Mouse (Mus musculus): ENCODE results near the gene Cxcl17. TPM values are rescaled to one million over a fixed set of nuclear protein-coding genes. Genes with fewer than 3 reads are reported as not detected.

Cxcl17 gene
- polyA plus RNA-seq, 1 experiment from 2014 or later: not detected

GRCm38 (mm10) chr7:25395558-25396521 lies 16.8 kb downstream of the Cxcl17 start:
- WGBS: 4% methylated on average over 52 of the region's 52 CpGs
- H3K9me3 ChIP-seq: no peaks in the 10 kb centered on the region
- H3K4me1 ChIP-seq (replicated peaks): peaks cover 29% of the 10 kb centered on the region
- peak overlapping the region; percentile 54 for H3K4me3 ChIP-seq (replicated peaks)
- H3K27ac ChIP-seq: peak overlapping the region; percentile 54
- no peaks in the 10 kb centered on the region for H3K36me3 ChIP-seq
- peak; percentile 98 for ATAC-seq
- peak overlapping the region; percentile 71 for H3K4me2 ChIP-seq (replicated peaks)
- peak overlapping the region; percentile 60 for H3K9ac ChIP-seq
- H3K27me3 ChIP-seq (replicated peaks): no peaks in the 10 kb centered on the region

DNA sequence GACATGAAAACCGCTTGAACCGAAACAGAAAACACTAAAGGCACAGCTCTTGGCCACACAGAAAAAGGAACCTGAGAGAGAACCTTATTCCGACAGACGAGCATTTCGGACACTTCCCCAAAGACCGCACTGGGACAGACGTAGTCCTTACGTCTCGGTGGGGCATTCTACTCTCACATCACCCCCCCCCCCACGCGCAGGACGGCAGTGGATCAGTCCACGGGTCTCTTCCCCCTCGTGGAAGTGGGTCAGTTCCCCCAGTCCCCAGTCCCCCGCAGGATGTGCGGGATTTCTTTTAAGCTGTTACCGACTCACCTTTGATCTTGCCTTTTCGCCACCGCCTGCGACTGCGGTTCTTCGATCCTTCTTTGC lies 17.5 kb downstream of the Cxcl17 start:
- H3K4me2 ChIP-seq (replicated peaks): peak overlapping the region; percentile 71
- H3K4me3 ChIP-seq (replicated peaks): peak overlapping the region; percentile 54
- H3K36me3 ChIP-seq: no peaks in the 10 kb centered on the region
- H3K27me3 ChIP-seq (replicated peaks): no peaks in the 10 kb centered on the region
- peak; percentile 24 for ATAC-seq
- WGBS: 0% methylated on average over 22 of the region's 22 CpGs
- no peaks in the 10 kb centered on the region for H3K9me3 ChIP-seq
- H3K9ac ChIP-seq: peak overlapping the region; percentile 60
- peak overlapping the region; percentile 19 for H3K27ac ChIP-seq
- H3K4me1 ChIP-seq (replicated peaks): peaks cover 36% of the 10 kb centered on the region

DNA sequence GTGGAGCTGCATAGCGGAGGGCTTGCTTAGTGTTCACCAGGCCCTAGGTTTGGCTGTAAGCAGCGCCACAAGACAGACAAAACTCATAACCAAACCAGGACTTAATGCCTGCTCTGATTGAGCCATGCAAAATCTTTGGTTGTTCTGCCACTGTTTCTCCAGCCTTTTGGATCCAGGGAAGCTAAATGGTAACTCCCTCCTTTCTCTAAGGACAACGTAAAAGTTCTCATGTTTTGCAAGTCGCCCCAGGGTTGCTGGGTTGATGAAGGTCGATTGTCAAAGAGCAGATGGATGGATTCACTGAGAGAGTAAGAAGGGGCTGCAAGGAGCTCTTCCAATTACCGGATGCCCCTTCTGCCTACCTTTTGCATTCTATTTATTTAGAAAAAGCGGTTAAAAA lies 17.9 kb downstream of the Cxcl17 start:
- peak overlapping the region; percentile 60 for H3K9ac ChIP-seq
- ATAC-seq: no peak
- H3K4me3 ChIP-seq (replicated peaks): peak overlapping the region; percentile 54
- peaks cover 40% of the 10 kb centered on the region for H3K4me1 ChIP-seq (replicated peaks)
- no peaks in the 10 kb centered on the region for H3K27me3 ChIP-seq (replicated peaks)
- H3K9me3 ChIP-seq: no peaks in the 10 kb centered on the region
- H3K36me3 ChIP-seq: no peaks in the 10 kb centered on the region
- H3K27ac ChIP-seq: no peak overlapping the region
- peak overlapping the region; percentile 71 for H3K4me2 ChIP-seq (replicated peaks)
- 14% methylated on average over 7 of the region's 7 CpGs for WGBS

GRCm38 (mm10) chr7:25393451-25394210 lies 19.1 kb downstream of the Cxcl17 start:
- H3K9ac ChIP-seq: no peak overlapping the region
- no peaks in the 10 kb centered on the region for H3K27me3 ChIP-seq (replicated peaks)
- ATAC-seq: no peak
- peaks cover 46% of the 10 kb centered on the region for H3K4me1 ChIP-seq (replicated peaks)
- no peaks in the 10 kb centered on the region for H3K36me3 ChIP-seq
- peak overlapping the region; percentile 71 for H3K4me2 ChIP-seq (replicated peaks)
- H3K27ac ChIP-seq: no peak overlapping the region
- H3K9me3 ChIP-seq: no peaks in the 10 kb centered on the region
- 78% methylated on average over 8 of the region's 8 CpGs for whole genome bisulfite sequencing
- no peak overlapping the region for H3K4me3 ChIP-seq (replicated peaks)

- H3K36me3 ChIP-seq: no peaks in the 10 kb centered on the region
- H3K27me3 ChIP-seq (replicated peaks): no peaks in the 10 kb centered on the region
- H3K9ac ChIP-seq: no peak overlapping the region
- no peak overlapping the region for H3K27ac ChIP-seq
- 67% methylated on average over 7 of the region's 7 CpGs for WGBS
- ATAC-seq: no peak
- no peaks in the 10 kb centered on the region for H3K9me3 ChIP-seq
- H3K4me2 ChIP-seq (replicated peaks): no peak overlapping the region
- no peak overlapping the region for H3K4me3 ChIP-seq (replicated peaks)
- peaks cover 46% of the 10 kb centered on the region for H3K4me1 ChIP-seq (replicated peaks)
Observed at GRCm38 (mm10) chr7:25392851-25393250, 19.8 kb downstream of the Cxcl17 start.

DNA sequence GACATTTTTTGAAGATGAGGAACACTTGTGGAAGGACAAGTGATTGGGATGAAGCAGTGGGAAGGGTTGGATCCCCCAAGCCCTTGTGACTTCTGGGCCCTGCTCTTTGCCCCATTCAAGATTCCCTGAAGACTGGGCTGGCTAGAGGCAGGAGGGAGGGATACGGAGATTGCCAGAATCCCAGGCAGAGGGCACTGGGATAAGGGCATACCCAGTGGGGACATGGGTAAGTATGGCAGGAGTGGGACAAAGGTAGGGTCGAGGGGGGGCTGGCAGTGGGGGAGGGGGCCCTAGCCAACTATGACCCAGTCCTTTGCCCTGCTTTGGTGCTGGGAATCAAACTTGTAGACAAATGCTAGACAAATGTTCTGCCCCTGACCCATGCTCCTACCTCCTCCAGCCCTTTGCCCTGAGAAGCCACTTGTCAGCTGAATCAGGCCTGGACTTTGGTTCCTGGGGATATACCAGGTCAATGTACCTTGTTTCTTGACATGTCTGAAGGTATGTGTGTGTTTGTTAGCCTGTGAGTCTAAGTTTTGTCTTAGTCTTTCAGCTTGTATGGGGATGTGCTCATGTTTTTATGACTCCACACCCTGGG lies 20.7 kb downstream of the Cxcl17 start:
- no peak overlapping the region for H3K9ac ChIP-seq
- WGBS: 64% methylated on average over 2 of the region's 2 CpGs
- peaks cover 46% of the 10 kb centered on the region for H3K4me1 ChIP-seq (replicated peaks)

GRCm38 (mm10) chr7:25390986-25391385 lies 21.7 kb downstream of the Cxcl17 start:
- Histone ChIP-seq H3K27me3 (replicated peaks) (no peaks in the 10 kb centered on the region), H3K4me1 (replicated peaks) (peaks cover 47% of the 10 kb centered on the region), H3K9me3 (no peaks in the 10 kb centered on the region), H3K4me2 (replicated peaks) (no peak overlapping the region), H3K9ac (no peak overlapping the region), H3K27ac (no peak overlapping the region), H3K4me3 (replicated peaks) (no peak overlapping the region), H3K36me3 (no peaks in the 10 kb centered on the region)
- 37% methylated on average over 2 of the region's 2 CpGs for WGBS
- no peak for ATAC-seq

More for the DNA sequence above, 20.7 kb downstream of the Cxcl17 start:
- no peak overlapping the region for H3K4me3 ChIP-seq (replicated peaks)
- no peaks in the 10 kb centered on the region for H3K9me3 ChIP-seq
- H3K27ac ChIP-seq: no peak overlapping the region
- H3K36me3 ChIP-seq: no peaks in the 10 kb centered on the region
- no peak overlapping the region for H3K4me2 ChIP-seq (replicated peaks)
- ATAC-seq: no peak
- H3K27me3 ChIP-seq (replicated peaks): no peaks in the 10 kb centered on the region

DNA sequence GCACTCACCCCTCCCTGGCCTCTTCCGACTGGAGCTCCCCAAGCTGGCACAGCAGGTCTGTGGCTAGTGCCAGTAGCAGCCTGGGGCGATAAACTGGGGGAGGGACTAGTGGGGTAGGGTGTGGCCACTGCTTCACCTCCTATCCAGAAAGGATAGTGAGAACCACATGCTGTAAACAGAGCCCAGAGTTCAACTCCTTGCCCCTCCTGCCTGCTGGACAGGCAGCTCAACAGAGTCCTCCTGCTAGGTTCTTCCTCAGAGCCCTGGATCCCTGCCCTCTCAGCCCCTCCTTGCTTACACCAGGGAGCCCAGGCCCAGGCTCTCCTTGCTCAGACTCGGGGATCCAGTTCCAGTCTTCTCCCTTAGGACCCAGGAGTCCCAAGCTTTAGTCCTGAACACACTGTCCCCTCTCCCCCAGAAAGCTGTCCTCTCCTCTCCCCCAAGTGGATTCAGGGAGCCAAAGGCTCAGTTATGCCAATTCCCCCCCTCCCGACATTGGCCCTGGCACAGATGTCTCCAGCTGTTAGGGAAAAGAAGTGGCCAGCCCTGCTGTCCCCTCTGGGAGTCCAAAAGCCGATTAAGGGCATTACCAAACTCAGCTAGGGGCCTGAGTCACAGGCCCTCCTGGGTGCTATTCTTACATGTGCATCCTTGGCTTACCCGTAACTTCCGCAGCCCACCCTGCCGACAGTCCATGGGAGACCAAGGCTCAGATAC lies 22.5 kb downstream of the Cxcl17 start:
- H3K9ac ChIP-seq: no peak overlapping the region
- ATAC-seq: peak; percentile 76

GRCm38 (mm10) chr7:25388916-25389315 lies 23.8 kb downstream of the Cxcl17 start:
- no peak overlapping the region for H3K4me2 ChIP-seq (replicated peaks)
- H3K4me3 ChIP-seq (replicated peaks): no peak overlapping the region
- no peak overlapping the region for H3K27ac ChIP-seq
- 76% methylated on average over 7 of the region's 7 CpGs for WGBS
- H3K36me3 ChIP-seq: peaks cover 7% of the 10 kb centered on the region
- no peak overlapping the region for H3K9ac ChIP-seq
- H3K4me1 ChIP-seq (replicated peaks): peaks cover 44% of the 10 kb centered on the region
- H3K27me3 ChIP-seq (replicated peaks): no peaks in the 10 kb centered on the region
- H3K9me3 ChIP-seq: no peaks in the 10 kb centered on the region
- ATAC-seq: no peak

More for the DNA sequence above, 22.5 kb downstream of the Cxcl17 start:
- 48% methylated on average over 8 of the region's 8 CpGs for WGBS
- Histone ChIP-seq H3K4me3 (replicated peaks) (no peak overlapping the region), H3K9me3 (no peaks in the 10 kb centered on the region), H3K27ac (peak overlapping the region; percentile 59), H3K4me2 (replicated peaks) (peak overlapping the region; percentile 11; the same call in 1 of the 2 replicates), H3K36me3 (no peaks in the 10 kb centered on the region), H3K4me1 (replicated peaks) (peaks cover 51% of the 10 kb centered on the region), H3K27me3 (replicated peaks) (no peaks in the 10 kb centered on the region)

DNA sequence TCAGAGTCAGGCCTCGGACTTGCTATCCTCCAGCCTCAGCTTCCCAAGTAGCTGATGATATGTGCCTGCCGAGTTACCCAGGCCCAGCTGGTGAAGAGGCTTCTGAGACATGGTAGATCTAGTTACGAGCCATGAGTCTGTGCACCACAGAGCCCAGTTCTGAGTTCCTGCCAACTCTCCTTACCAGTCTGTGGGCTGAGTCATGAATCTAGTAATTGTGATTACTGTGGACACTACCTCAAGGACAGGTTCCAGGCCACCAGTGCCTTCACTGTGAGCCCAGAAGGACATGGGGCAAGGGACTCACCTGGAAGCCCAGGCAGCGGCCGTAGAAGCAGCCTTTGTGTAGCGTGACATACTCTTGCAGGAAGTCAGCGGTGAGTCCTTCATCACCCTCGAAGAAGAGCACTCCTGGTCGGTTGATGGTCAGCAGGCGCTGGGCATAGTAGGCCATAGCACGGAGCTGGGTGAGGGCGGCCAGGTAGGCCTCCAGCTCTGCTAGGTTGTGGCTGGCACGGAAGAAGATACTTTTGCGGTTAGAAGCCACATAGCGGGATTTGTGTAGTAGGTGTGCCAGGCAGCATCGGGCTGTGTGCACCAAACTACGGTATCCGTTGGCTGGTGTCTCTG lies 24.8 kb downstream of the Cxcl17 start:
- ATAC-seq: no peak
- no peaks in the 10 kb centered on the region for H3K9me3 ChIP-seq

DNA sequence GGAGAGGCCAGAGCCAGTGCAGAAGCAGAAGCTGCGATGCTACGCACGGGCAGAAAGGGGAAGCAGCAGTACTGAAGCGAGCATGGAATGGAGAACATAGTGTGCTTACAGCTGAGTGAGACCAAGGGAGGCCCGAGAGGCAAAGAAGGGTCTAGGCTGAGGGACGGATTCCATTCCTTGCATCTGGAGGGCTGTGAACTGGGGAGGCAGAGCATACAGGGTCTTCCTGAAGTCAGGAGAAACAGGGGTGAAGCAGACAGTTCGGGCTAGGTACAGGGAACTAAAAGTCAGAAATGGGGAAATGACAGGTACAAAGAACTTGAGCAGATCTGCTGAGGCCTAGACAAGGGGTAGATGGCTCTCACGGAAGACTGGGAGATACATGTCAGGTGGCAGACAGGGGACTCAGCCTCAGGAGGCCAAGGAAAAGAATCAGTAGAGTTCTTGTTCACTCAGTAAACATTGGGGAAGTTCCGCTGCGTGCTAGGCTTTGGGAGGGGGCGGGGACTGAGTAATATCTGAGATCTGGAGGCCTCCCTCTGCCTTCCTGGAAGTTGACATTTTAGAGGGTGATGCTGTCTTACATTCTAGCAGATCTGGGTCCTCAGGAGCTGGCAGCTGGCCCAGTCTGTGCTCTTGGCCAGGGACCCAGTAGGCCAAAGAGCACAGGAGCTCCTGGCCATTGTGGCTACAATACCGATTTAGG lies 26.7 kb downstream of the Cxcl17 start:
- ATAC-seq: peak; percentile 32; the same call in 1 of the 2 replicates
- 62% methylated on average over 12 of the region's 12 CpGs for WGBS
- H3K27me3 ChIP-seq (replicated peaks): no peaks in the 10 kb centered on the region
- H3K4me2 ChIP-seq (replicated peaks): no peak overlapping the region
- peak overlapping the region; percentile 8; the same call in 1 of the 2 replicates for H3K9ac ChIP-seq
- peaks cover 27% of the 10 kb centered on the region for H3K4me1 ChIP-seq (replicated peaks)
- H3K36me3 ChIP-seq: peaks cover 15% of the 10 kb centered on the region
- no peak overlapping the region for H3K4me3 ChIP-seq (replicated peaks)
- H3K9me3 ChIP-seq: no peaks in the 10 kb centered on the region
- peak overlapping the region; percentile 62 for H3K27ac ChIP-seq

More for the DNA sequence above, 24.8 kb downstream of the Cxcl17 start:
- H3K27me3 ChIP-seq (replicated peaks): no peaks in the 10 kb centered on the region
- WGBS: 95% methylated on average over 18 of the region's 18 CpGs
- no peak overlapping the region for H3K9ac ChIP-seq
- H3K4me2 ChIP-seq (replicated peaks): no peak overlapping the region
- H3K36me3 ChIP-seq: peaks cover 14% of the 10 kb centered on the region
- H3K4me3 ChIP-seq (replicated peaks): no peak overlapping the region
- H3K4me1 ChIP-seq (replicated peaks): peaks cover 38% of the 10 kb centered on the region
- H3K27ac ChIP-seq: no peak overlapping the region

All from intestine, embryonic 15.5 days (tissue).